Mouse (Mus musculus) ES-Bruce4 (cell line): ENCODE data around the gene Smpdl3b.

Experiments
- CTCF ChIP-seq: IDR thresholded peaks from one replicate; pipeline ENCODE4 v1.8.1; 2011; ENCODE audit warnings: low read depth, low read length
- EP300 ChIP-seq: IDR thresholded peaks from 2 replicates; pipeline ENCODE4 v1.6.1; 2011; ENCODE audit warnings: low read depth, low read length; ENCODE audit not compliant: insufficient read depth
- POLR2A ChIP-seq: IDR thresholded peaks from one replicate; pipeline ENCODE4 v1.8.1; 2011; ENCODE audit warnings: low read length; ENCODE audit not compliant: insufficient read depth

DNA sequence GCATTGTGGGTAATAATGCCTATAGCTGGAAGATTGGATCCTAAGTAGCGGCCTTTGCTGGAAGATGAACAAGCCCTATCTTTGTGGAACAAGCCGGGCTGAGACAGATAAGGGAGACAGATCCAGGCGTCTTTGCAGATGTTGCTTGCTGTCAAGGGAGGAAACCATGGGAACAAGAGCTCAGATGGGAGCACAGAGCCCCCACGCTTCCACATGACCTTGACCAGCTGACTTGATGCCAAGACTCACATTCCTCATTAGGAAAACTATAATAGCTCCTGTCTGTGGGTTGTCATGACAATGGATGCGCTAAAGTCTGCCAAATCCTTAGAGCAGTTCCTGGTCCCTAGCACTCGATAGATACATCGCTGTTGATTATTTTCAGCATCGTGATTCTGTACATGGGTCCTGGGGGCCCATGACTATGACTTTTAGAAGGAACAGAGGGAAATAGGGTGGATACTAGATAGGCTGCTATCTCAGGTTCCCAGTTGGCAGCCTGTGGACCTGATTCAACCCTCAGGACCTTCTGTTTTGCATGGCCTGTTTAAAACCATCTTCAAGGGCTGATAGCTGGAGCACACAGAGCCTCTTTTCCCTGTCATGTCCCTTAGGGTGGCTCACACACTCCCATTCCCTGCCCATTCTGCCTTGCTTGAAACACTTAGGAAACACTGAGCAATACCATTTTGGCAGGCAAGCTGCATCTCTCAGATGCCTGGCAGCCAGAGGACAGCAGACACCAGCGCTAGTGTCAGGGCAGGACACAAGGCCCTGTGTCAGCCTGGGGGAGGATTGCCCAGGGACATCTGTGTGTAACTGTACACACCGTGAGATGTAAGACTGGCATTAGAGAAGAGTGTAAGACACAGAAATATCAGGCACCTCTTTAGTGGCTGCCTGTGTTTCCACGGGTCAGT, 12.8 kb downstream of the Smpdl3b start:
- TF ChIP-seq POLR2A: no peak
- TF ChIP-seq EP300: no peak
- no peak for TF ChIP-seq CTCF
